Mouse (Mus musculus) heart, adult 2 months (tissue): ENCODE data around the gene Cyb561a3.

Experiments used
- CTCF ChIP-seq: fragments of 200-600 bp; IDR thresholded peaks from 2 replicates; pipeline ENCODE4 v1.8.1; 2022; ENCODE audit warnings: antibody characterized with exemption, mild to moderate bottlenecking, moderate library complexity
- EP300 ChIP-seq: fragments of 200-500 bp; IDR thresholded peaks from 2 replicates; pipeline ENCODE4 v1.6.1; 2011; ENCODE audit warnings: low read depth, low read length, control low read depth; ENCODE audit not compliant: insufficient read depth
- POLR2A ChIP-seq: fragments of 200-500 bp; IDR thresholded peaks from 2 replicates; pipeline ENCODE4 v1.6.1; 2011; ENCODE audit warnings: mild to moderate bottlenecking, low read depth, low read length, control low read depth; ENCODE audit not compliant: insufficient read depth

- TF ChIP-seq CTCF (no peak), POLR2A (no peak), EP300 (no peak)
Measured at GRCm38 (mm10) chr19:10599648-10600047, 22.7 kb downstream of the Cyb561a3 start.
